Mouse (Mus musculus) CH12.LX (cell line): ENCODE results near the gene Fmn2.

ENCODE experiments used
- CTCF ChIP-seq, 2 experiments: IDR thresholded peaks in 1 of 2; conservative IDR thresholded peaks in 1 of 2; 2 replicates each; pipeline ENCODE4 v1.5.1; 2011 to 2012; ENCODE audit warnings: low read depth in 2 of 2, low read length in 2 of 2, improper control_type of control experiment in 1 of 2, inconsistent platforms in 1 of 2, mild to moderate bottlenecking in 1 of 2, moderate library complexity in 1 of 2
- SIN3A ChIP-seq: IDR thresholded peaks from 2 replicates; pipeline ENCODE4 v1.6.1; 2012; ENCODE audit warnings: low read length, improper control_type of control experiment, inconsistent platforms
- USF1 ChIP-seq: IDR thresholded peaks from 2 replicates; pipeline ENCODE4 v1.6.1; 2014; ENCODE audit warnings: low read depth, mild to moderate bottlenecking, inconsistent platforms, low read length, improper control_type of control experiment
- USF2 ChIP-seq: conservative IDR thresholded peaks from 2 replicates; pipeline ENCODE4 v1.6.1; 2011; ENCODE audit warnings: low read depth, low read length, improper control_type of control experiment

GRCm38 (mm10) chr1:174844786-174845185 is 343.2 kb downstream of the Fmn2 start:
- no peak for TF ChIP-seq CTCF (conservative IDR thresholded peaks at IDR 0.05 in 1 of 2, IDR thresholded peaks at IDR 0.05 in 1 of 2; ENCODE audit: low read depth in 2 of 2, low read length in 2 of 2)
- no peak for TF ChIP-seq SIN3A
- no peak for TF ChIP-seq USF2
- no peak for TF ChIP-seq USF1
